Mouse (Mus musculus) activated CD4-positive, CD25-positive, alpha-beta regulatory T cell, adult 9 weeks (primary cell): Measurements from ENCODE around the gene Slx4ip. TPM values are rescaled to one million over a fixed set of nuclear protein-coding genes. Genes with fewer than 3 reads are reported as not detected.

Experiments
- polyA plus RNA-seq: library from polyadenylated mRNA; unstranded; fragments of 100-300 nt; shearing (Covaris generic); gene quantifications from one replicate; pipeline ENCODE4 v1.2.1, GENCODE M21; 2017

The Slx4ip gene
- 7.5 TPM for polyA plus RNA-seq

DNA sequence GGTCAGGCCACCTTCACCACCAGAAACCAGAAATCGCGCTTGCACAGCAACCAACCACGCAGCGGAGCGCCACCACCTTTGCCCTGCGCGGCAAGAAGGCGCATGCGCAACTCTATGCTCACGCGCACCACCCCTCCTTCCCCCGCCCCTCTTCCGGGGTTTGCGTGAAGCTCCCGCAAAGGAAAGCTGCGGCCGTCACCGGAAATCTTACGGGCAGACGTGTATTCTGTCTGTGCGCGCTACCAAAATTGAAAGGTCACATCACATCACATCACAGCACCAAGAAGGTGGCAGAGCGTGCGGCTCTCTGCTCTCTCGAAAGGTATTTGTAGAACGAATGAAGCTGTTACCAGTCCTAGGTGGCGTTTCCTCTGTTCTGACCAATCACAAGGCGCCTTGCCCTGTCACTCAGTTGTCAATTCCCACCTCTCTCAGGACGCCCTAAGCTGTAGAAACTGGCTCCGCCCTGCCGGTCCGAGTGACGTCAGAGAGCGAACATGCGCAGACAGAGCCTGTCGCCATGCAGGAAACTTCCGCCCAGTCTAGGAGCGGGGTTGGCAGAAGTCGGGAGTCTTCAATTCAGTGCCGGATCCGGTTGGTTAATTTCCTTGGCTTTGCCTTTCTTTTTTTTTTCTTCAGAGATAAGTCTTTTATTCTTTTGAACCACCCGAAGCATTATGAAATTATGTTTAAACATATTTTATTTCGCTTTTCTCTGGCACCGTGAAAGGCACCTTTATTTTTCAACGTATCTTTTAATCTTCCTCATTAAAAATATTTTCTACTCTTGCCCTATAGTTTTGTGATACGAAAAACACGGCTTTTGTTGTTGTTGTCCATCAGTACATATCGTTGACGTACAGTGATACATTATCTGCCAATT is at the start of gene Slx4ip, which contains the start of the genes AL731706.1 and Mkks:
TSS of gene Slx4ip (plus strand) at position 151 of the 883 bp plus-strand sequence.
TSS of gene AL731706.1 (minus strand) at position 322 of the 883 bp plus-strand sequence.
TSS of gene Mkks (minus strand) at position 322 of the 883 bp plus-strand sequence.

DNA sequence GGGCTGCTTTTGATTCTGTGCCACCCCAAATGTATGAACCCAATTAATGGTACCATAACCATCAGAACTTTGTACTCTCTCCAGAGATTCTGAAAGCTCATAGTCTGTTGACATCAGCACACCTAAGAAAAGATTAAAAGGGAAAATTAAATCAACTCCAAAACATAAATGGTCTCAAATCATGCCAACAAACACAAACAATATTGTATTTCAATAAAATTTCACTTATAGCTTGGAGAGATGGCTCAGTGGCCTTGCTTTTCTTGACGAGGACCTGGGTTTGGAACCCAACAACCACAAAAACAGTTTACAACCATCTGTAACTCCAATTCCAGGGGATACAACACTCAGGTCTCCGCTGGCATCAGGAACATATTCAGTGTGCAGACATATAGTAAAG is 5.4 kb upstream of the Slx4ip start, which contains the start of gene AL731706.2:
TSS of gene AL731706.2 (minus strand) at position 101 of the 400 bp plus-strand sequence.

DNA sequence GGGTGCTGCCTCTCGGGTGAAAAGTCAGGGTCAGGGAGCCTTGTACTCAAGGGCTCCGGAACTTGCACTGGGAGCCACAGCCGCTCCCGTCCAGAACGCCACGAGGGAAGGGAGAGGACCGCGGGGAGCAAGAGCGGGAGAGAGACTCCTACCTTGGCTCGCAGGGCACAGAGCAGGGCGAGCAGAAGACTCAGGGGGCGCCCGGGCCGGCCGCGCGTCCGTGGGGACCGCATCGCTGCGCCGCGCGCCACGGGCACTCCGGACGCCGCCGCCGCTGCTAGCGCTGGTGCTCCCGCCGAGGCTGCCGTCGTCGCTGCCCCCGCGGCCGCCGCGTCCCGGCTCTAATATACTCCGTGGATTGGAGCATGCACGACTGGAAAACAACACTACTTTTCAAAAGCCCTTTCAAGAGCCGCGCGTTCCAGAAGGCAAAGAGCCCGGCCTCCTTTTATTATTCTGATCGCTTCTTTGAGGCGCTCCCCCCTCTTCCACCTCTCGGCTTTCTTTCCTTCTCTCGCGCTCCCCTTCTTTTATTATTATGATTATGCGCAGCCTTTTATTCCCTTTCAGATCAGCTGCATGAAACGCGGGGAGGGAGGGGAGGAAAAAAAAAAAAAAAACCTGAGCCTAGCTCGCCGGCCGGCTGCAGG is 225.1 kb downstream of the Slx4ip start, which contains the start of gene Jag1:
TSS of gene Jag1 (minus strand) at position 620 of the 650 bp plus-strand sequence.

Other genes starting within 250 kb of the Slx4ip start
- not detected for gene Snap25, start 177.8 kb upstream of the Slx4ip start, polyA plus RNA-seq
- 12.7 TPM for gene AL731706.2, start 5.5 kb upstream of the Slx4ip start, polyA plus RNA-seq
- gene AL731706.1, start 171 bp downstream of the Slx4ip start, polyA plus RNA-seq: 8.3 TPM
- gene Mkks, start 171 bp downstream of the Slx4ip start, polyA plus RNA-seq: 28.1 TPM
- gene Jag1, start 225.4 kb downstream of the Slx4ip start, polyA plus RNA-seq: not detected